Mouse (Mus musculus) cerebellum, adult 2 months (tissue): ENCODE measurements around the gene Xpnpep3. TPM values are rescaled to one million over a fixed set of nuclear protein-coding genes. Genes with fewer than 3 reads are reported as not detected.
A peak's percentile ranks its signal among the peaks of the same experiment; 100 is the strongest.

Experiments
- DNase-seq, 2 experiments: peaks; one replicate each; pipeline ENCODE4 v3.0.0; 2021
- H3K27ac ChIP-seq: fragments of 200-500 bp; 2 replicates; pipeline ENCODE4 v1.5.1; 2012; ENCODE audit warnings: low read length, control low read depth, inconsistent platforms; ENCODE audit not compliant: insufficient read depth
- H3K27me3 ChIP-seq: fragments of 200-500 bp; 2 replicates; pipeline ENCODE4 v1.6.1; 2012; ENCODE audit warnings: inconsistent platforms, mild to moderate bottlenecking, low read length, moderate library complexity; ENCODE audit not compliant: control insufficient read depth, insufficient read depth
- H3K4me1 ChIP-seq: fragments of 200-500 bp; 2 replicates; pipeline ENCODE4 v1.6.1; 2011; ENCODE audit warnings: low read length; ENCODE audit not compliant: control insufficient read depth, insufficient read depth
- H3K4me3 ChIP-seq: fragments of 200-500 bp; replicated peaks from 2 replicates; pipeline ENCODE3; 2011; ENCODE audit warnings: mild to moderate bottlenecking, low read depth, low read length, control low read depth; ENCODE audit not compliant: insufficient read depth
- CTCF ChIP-seq: fragments of 200-500 bp; IDR thresholded peaks from 2 replicates; pipeline ENCODE4 v1.5.1; 2011; ENCODE audit warnings: low read depth, mild to moderate bottlenecking, control low read depth, low read length, moderate library complexity, borderline replicate concordance; ENCODE audit not compliant: insufficient read depth
- POLR2A ChIP-seq: fragments of 200-500 bp; IDR thresholded peaks from 2 replicates; pipeline ENCODE4 v1.6.1; 2011; ENCODE audit warnings: low read length, control low read depth, borderline replicate concordance; ENCODE audit not compliant: insufficient read depth
- WGBS: fragments of 180-500 bp; shearing (Covaris S2); methylation state at CpG from one replicate; pipeline ENCODE4 v1.1.7; 2018; 5-methylcytosine and 5-hydroxymethylcytosine counted together
- polyA plus RNA-seq: library from polyadenylated mRNA; depleted of rRNA; stranded (reverse); fragments of >200 nt; gene quantifications from 2 replicates; pipeline ENCODE4 v1.2.3, GENCODE M21; 2012

Xpnpep3 gene
- polyA plus RNA-seq, 1 experiment = 7.3 TPM

- peak within 1 kb of the TSS; percentile 17; the same call in 1 of the 2 replicates for H3K27ac ChIP-seq
- TF ChIP-seq CTCF (no peak), POLR2A (peak; percentile 71)
- under 1% methylated on average over 30 of the region's 30 CpGs for WGBS
- no peaks in the 10 kb centered on the region; the same call in 1 of the 2 replicates for H3K4me1 ChIP-seq
- H3K27me3 ChIP-seq = no peaks in the 10 kb centered on the region
- DNase-seq = peak; percentile 91 to 94
- H3K4me3 ChIP-seq = peak within 1 kb of the TSS; percentile 93
Measured at GRCm38 (mm10) chr15:81360345-81361021, 39.5 kb upstream of the Xpnpep3 start, which contains the start of gene Slc25a17. TSS of gene Slc25a17 (minus strand) at chr15:81360812.

- 36% methylated on average over 6 of the region's 6 CpGs for WGBS
- Histone ChIP-seq H3K27me3 (no peaks in the 10 kb centered on the region), H3K4me1 (no peaks in the 10 kb centered on the region; the same call in 1 of the 2 replicates), H3K27ac (no peak overlapping the region), H3K4me3 (peak overlapping the region; percentile 93)
- no peak for TF ChIP-seq POLR2A
- no peak for TF ChIP-seq CTCF
- no peak for DNase-seq
Measured at GRCm38 (mm10) chr15:81361022-81361404, 38.9 kb upstream of the Xpnpep3 start.

- Histone ChIP-seq H3K27ac (no peak overlapping the region), H3K27me3 (no peaks in the 10 kb centered on the region), H3K4me1 (no peaks in the 10 kb centered on the region; the same call in 1 of the 2 replicates), H3K4me3 (no peak overlapping the region)
- 54% methylated on average over 10 of the region's 10 CpGs for WGBS
- TF ChIP-seq POLR2A (no peak), CTCF (no peak)
- no peak for DNase-seq
Measured at GRCm38 (mm10) chr15:81361417-81362015, 38.4 kb upstream of the Xpnpep3 start.

DNA sequence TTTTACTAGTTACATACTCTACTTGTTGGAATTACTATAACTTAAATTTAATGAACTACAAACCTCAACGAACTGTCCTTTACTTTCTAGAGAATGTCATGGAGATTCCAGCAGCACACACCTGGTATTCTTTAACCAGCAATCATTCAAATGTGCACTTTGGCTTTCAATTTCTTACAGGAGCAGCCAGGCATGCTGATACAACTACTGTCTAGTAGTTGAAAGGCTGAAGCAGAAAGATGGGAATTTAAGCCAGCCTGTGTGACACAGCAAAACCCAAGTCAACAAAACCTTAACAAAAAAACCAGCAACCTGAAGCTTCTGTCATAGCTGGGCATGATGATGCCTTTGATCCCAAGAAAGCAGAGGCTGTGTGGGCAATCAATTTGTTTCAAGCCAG is 37.4 kb upstream of the Xpnpep3 start:
- no peak for DNase-seq
- TF ChIP-seq CTCF (no peak), POLR2A (no peak)
- WGBS = 87% methylated on average over 1 of the region's 1 CpGs
- Histone ChIP-seq H3K4me1 (no peaks in the 10 kb centered on the region; the same call in 1 of the 2 replicates), H3K4me3 (no peak overlapping the region), H3K27ac (no peak overlapping the region), H3K27me3 (no peaks in the 10 kb centered on the region)

DNA sequence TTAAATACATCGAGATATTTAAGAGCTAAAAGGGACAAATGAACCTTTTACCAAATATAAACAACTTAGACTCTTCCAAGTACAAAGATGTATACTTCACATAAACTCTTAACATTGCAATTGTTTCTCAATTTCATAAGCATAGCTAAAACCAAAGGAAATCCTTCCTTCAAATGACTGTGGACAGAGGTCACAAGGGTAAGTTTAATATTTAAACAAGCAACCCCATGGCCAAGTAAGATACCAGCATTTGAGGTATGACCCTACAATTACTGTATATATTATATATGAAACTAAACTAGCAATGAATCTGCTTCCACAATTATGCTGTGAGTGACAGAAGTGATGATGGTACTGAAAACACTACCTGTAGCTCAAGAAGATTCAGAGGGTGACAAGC is 35.7 kb upstream of the Xpnpep3 start:
- TF ChIP-seq POLR2A (no peak), CTCF (no peak)
- Histone ChIP-seq H3K27me3 (no peaks in the 10 kb centered on the region), H3K27ac (no peak overlapping the region), H3K4me3 (no peak overlapping the region), H3K4me1 (no peaks in the 10 kb centered on the region; the same call in 1 of the 2 replicates)
- no peak for DNase-seq
- 96% methylated on average over 1 of the region's 1 CpGs for whole genome bisulfite sequencing

GRCm38 (mm10) chr15:81365246-81365645 is 34.7 kb upstream of the Xpnpep3 start:
- Histone ChIP-seq H3K4me1 (no peaks in the 10 kb centered on the region), H3K27me3 (no peaks in the 10 kb centered on the region), H3K27ac (no peak overlapping the region), H3K4me3 (no peak overlapping the region)
- WGBS = 90% methylated on average over 8 of the region's 8 CpGs
- no peak for DNase-seq
- TF ChIP-seq POLR2A = no peak
- no peak for TF ChIP-seq CTCF

DNA sequence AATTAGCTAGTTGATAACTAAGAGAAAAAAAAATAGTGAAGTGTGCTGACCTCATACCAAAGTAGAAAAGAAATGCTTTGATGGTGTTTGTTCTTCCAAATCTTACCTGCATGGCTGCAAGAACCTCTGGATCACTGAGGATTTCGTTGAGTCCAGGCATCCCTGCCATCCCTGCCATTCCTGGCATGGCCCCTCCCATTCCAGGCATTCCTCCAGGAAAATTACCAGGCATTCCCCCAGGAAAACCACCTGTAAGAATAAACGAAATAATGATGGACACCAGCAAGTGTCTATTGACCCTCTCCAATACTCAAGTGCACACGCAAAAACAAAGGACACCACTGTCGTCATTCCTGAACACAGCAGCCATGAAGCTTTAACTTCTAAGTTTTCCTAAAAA is 33.7 kb upstream of the Xpnpep3 start:
- TF ChIP-seq CTCF (no peak), POLR2A (no peak)
- Histone ChIP-seq H3K27ac (no peak overlapping the region), H3K4me3 (no peak overlapping the region), H3K27me3 (no peaks in the 10 kb centered on the region), H3K4me1 (no peaks in the 10 kb centered on the region)
- no peak for DNase-seq
- WGBS = 60% methylated on average over 4 of the region's 4 CpGs

DNA sequence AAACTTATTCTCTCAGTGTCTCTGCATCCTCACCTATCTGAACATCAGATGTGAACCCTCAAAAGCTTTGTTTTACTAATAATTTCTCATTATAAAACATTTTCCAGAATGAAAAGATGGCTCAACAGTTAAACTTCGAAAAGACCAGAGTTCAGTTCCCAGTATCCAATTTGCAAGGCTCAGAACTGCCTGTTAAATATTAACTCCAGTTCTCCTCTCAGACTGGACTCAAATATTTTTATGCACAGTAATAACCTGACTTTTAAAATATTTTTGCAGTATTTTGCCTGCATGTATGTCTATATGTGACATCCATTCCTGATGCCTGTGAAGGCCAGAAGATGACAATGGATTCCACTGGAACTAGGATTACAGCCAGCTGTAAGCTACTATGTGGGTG is 31.3 kb upstream of the Xpnpep3 start:
- no peak for DNase-seq
- WGBS = 94% methylated on average over 1 of the region's 1 CpGs
- Histone ChIP-seq H3K4me3 (no peak overlapping the region), H3K27ac (no peak overlapping the region), H3K27me3 (no peaks in the 10 kb centered on the region), H3K4me1 (no peaks in the 10 kb centered on the region)
- TF ChIP-seq CTCF = no peak
- TF ChIP-seq POLR2A = no peak
